Mouse (Mus musculus) neutrophil, adult 5-6 weeks (primary cell): Measurements from ENCODE around the gene Nfe2l2. TPM values are rescaled to one million over a fixed set of nuclear protein-coding genes. Genes with fewer than 3 reads are reported as not detected.

ENCODE experiments used
- ATAC-seq: fragments of 151-379, 151-347 bp; 2 replicates; pipeline ENCODE4 v1.8.0; 2017; ENCODE audit warnings: mild to moderate bottlenecking, moderate TSS enrichment; ENCODE audit not compliant: insufficient number of reproducible peaks, poor library complexity, low FRiP score, severe bottlenecking; ENCODE audit errors: extremely low read depth
- total RNA-seq: library from RNA; stranded (forward); fragments of 200-1000 nt; gene quantifications from 2 replicates; pipeline ENCODE4 v1.2.3, GENCODE M21; 2017

Gene Nfe2l2
- 138 and 142 TPM in 2 replicates for total RNA-seq

DNA sequence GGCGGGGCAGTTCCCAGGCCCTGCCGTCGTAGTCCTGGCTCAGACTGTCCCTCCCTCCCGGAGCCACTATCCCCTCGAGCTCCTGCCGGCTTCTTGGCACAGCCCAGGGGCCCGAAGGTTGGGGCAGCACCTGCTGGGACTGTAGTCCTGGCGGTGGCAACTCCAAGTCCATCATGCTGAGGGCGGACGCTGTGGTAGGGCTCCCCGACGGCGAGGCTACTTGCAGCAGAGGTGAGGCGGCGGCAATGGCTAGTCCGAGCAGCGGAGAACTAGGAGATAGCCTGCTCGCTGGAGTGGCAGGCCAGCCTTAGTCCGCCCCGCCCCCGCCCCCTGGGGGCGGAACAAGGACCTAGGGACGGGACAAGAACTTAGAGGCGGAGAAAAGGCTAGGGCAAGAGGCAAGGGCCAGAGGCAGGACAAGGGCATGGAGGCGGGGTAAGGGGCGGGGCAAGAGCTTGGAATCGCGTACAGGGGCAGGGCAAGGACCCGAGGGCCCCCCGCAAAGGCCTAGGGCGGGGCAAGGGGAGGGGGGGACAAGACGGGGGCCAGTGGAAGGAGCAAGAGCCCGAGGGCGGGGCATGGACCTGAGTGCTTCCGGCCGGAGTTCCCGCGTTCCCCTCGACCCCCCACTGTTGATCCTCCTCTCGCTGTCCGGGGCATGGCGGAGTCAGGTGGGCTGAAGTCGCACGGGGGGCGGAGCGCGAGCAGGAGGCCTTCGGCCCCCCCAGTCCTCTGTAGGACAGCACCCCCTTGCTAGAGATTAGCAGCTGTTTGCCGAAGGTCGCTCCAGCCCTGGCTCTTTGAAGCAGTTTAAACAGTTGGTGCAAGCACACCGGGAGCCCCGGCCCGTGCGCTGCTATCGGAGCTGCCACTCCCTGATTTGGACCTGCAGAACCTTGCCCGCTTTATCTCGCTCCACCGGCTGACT, at the start of gene Nfe2l2:
Gene Nfe2l2 (minus strand): TSS at position 408 of the 928 bp plus-strand sequence.
- ATAC-seq: peak; percentile 87

DNA sequence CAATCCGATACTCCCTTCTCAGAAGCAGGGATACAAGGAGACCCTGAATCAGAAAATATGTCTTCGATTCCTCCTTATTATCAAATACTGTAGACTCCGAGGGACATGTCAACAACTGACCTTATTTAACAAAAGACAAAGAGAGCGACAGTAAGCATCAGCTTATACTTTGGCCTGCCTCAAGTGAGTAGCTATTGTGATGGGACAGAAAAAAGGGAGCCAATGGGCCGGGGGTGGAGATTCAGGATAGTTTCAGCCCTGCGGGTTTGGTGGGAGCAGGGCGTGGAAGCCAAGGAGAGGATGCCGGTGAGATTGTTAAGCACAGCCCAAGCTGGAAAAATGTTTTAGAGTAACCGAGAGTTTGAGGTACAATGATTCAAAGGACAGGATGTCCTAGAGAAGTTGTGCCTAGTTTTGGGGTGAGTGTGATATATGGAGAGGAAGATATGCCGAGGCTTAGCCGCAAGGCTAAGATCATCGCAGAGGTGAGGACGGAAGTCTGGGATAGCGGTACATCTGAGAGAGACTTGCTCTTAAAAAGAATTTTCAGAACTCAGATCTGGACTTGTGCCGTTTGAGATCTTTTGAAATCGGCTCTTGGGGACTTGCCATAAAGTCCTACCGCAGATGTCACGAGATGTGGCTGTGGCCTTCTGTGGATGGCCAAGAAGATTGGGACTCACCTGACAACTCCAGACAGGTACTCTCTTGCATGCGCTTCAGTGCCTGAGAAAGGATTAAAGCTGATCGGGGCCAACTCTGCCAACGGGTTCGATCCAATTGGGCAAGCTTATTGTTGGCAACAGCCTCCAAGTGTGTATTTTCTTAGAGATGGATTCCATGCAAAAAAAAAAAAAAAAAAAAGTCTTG, 48.1 kb upstream of the Nfe2l2 start:
- ATAC-seq: no peak

DNA sequence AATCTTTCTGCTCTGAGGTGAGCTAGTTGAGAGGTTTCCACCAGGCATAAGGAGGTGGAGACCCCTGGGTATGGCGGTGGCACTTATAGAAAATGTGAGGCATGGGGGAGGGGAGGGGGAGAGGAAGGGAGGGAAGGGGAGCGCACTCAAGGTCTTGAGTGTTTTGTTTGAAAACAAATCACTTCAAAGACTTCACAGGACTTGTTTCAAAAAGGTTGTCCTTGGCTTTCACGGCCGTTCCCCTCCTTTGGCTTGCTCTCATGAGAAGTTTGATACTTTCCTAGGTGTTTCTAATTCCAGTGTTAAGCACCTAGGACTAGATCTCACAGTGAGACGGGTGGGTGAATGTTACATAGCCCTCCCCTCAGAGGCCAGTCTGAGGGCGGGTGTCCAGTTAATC, 47.5 kb upstream of the Nfe2l2 start:
- ATAC-seq: no peak

DNA sequence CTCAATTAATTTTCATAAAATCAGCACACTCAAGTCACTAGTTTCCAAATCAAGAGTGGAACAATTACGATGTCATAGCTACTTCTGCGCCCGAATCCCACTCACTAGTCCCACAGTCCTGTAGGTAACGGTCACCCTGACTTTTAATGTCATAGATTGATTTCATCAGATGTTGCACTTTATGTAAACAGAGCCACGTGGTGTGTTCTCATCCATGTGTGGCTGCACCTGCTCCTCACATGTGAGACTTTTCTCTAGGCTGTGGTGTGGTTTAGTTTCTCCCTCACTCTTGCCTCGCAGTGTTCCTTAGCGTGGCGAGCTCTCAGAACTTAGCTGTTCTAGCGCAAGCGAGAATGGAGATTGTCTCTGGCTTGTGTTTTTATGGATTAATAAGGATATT, 46.4 kb upstream of the Nfe2l2 start:
- no peak for ATAC-seq

DNA sequence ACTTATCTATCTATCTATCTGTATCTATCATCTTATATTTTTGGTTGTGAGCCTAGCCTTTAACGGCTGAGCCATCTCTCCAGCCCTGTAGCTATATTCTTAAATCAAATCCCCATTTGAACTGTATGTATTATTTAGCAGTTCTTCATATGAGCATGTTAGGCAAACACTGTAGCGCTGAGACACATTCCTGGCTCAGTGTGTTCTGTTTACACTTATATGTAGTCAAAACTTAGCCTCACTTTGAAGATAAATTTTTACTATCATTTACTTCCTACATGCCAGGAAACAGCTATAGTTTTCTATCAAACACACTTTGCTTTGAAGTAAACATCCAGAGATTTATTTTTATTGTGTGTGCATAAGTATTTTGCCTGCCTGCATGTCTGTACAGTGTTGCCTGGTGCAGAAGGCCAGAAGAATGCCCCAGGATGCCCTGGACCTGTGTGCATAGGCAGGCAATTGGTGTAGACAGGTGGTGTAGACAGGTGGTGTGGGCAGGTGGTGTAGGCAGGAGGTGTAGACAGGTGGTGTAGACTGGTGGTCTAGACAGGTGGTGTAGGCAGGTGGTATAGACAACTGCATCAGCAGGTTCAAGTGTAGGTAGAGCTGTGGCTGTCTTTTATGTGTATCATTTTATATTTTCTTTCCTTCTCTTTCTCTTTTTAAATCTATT, 45.7 kb upstream of the Nfe2l2 start:
- ATAC-seq: no peak

DNA sequence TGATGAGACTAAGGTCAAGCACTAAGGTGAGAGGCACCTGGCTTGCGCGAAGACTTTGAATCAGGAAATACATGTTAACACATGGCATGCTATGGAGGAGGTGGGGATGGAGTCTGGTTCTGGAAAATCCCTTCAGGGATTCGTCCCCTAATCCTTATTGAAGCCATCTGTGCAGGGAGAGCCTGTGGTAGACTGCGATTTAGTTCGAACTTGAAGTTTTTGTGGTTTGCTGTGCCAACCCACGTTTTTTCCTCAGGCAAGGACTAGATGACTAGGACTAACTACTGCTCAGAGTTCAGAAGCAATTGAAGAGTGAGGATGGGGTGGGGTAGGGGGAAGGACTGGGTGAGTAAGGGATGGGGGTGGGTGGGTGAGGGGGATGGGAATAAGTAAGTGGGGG, 44.4 kb upstream of the Nfe2l2 start:
- no peak for ATAC-seq

DNA sequence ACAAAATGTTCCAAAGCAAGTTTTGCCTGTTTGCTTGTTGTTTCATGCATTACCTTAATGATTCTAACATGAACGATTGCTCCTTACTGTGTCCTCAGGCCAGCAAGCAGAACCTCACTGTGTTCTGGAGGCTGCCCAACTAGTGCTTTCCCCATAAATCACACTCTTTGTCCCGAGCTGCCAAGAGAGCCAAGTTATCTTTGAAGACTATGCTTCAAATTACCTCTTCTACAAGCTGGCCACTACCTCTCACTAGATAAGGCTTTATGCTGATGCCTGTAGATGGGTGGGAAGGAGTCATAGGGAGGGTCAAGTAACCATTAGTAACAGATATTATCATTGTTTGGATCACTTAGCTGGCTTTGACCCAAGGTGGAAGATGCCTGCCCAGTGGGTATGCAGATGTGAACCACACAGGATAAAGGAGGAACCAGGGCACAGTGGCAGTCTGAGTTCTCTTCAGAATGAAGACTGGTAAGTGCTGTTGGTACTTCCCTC, 32.6 kb upstream of the Nfe2l2 start:
- ATAC-seq: peak; percentile 45; the same call in 1 of the 2 replicates

DNA sequence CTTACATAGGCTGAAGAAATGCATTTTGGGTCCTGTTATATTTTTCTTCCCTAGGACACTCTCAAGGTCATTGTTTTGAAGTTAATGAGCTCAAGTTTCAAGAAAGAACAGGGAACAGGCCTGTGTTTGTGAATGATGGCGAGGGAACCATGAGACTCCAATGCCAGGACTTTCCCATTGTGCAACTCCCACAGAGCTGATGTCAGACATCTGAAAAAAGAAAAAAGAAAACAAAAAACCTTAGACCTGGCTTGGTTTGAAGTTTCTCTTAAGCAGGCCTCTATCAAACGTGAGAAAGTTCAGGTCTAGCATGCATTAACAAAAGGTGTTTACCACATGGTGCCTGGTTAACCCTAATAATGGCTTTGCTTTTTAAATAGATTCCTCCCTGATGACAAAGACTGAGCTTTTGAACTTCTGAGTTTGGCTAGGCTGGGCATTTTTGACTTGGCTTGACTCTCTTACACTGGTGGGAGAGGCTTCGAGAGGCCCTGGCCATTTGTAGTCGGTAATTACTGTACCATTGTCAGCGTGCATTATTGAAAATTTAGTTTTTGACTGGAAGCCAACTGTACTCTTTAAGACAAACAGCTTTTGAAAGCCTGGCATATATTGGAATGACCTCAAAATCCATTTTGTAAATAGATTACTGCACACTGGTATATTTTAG, 29.9 kb upstream of the Nfe2l2 start:
- no peak for ATAC-seq

DNA sequence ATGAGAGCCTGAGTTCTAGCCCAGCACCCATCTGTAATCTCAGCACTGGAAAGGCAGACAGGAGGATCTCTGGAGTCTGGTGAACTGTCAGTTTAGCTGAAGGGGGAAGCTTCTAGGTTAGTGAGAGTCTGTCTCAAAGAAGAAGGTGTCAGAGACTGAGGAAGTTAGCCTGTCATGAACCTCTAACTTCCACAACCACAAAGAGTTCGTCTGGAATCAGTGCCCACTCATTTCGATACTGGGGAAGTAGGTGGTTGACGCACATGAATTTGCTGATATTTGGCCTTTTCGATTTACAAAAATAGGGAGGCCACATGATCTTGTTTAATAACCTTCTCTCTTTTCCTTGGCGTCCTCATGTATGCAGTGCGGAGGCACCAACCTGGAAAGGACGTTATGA, 28.7 kb upstream of the Nfe2l2 start:
- ATAC-seq: peak; percentile 34; the same call in 1 of the 2 replicates

DNA sequence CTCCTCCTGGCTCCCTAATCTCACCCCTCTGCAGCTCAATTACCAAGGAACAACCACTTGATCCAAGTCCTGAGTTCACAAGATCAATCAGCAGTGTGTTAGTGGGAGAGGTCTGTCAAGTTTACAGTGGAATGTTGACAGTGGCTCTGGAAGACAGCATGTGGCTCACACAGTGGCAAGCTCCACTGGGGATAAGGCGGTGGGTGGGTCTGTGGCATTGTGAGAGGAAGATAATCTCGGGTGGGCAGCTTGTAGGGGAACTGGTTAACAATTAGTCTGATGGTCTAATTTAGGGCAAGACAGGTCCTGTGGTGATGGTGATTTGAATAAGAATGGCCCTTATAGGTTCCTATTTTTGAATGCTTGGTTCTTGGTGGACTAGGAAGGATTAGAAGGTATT, 27.5 kb upstream of the Nfe2l2 start:
- no peak for ATAC-seq

DNA sequence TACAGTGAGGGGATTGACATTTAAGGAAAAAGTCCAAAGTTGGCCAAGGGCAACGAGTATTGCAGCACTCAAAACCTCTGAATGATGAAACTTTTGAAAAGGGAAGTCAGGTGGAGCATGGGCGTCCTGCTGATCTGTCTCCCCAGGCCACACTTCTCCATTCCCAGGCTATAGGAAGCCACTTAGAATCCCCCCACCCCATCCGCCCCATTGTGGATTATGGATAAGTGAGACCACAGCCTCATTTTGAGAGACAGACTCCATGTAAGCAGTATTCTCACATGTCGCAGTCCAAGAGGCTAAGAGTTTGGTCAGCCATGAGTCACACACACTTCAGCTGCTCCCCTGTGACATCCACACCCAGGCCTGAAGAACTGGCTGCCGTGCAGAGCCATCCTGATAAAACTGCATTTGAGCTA, 26.8 kb upstream of the Nfe2l2 start:
- ATAC-seq: peak; percentile 77

DNA sequence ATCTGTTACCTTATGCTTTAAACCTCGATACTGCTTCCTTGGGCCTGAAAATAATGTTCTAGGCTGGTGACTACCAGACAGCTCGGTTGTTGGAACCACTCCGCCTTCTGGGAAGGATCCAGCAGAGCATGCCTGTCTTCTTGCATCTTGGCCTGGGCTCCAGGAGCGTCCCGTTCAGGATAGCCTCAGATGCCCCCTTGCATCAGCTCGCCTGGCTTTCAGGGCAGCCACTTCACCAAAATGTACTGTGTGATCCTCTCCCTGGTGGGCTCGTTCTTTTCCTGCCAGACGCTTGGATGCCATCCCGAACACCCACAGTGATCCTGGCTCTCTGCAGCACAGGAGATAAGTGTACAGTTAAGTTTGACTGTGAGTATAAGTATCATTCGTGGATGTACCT, 25.6 kb upstream of the Nfe2l2 start:
- no peak for ATAC-seq

DNA sequence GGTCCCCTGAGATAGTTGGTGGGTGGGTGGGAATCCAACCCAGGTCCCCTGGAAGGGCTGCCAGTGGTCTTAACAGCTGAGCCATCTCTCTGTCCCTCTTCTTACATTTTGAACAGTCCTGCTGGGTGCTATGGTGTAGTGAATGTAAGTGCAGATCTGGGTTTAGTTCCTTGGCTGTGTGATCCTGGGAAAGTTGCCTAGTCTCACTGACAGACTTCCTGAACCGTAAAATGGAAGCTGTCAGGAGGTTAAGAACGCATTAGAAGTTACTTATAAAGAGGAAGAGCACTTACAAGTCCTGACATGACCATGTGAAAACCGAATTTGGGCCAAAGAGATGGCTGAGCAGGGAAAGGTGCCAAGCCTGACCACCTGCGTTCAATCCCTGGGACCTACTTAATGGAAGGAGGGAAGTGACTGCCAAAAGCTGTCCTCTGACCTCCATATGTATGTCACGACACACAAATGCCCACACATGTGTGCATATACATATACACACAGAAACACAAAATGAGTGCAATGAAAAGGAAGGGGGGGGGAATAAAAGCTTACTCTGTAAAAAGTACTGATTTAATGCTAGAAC, 20.5 kb upstream of the Nfe2l2 start:
- no peak for ATAC-seq

DNA sequence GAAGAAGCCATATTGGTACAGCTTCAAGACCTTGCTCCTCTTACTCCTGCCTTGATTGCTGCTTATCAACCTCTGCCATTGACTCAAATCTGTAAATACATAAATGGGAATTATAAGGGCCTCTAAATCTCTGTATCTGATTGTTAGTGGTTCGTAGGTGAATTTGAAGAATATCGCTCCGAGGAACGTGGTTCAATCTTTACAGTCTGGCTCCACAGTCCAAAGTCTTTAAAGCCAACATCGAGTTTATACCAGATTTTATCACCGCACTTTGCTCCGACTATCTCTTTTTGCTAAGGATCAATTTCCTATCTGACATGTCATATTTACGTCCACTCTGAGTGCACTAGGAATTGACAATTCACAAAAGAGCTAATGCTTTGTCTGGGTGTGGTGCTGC, 19.0 kb upstream of the Nfe2l2 start:
- ATAC-seq: no peak

DNA sequence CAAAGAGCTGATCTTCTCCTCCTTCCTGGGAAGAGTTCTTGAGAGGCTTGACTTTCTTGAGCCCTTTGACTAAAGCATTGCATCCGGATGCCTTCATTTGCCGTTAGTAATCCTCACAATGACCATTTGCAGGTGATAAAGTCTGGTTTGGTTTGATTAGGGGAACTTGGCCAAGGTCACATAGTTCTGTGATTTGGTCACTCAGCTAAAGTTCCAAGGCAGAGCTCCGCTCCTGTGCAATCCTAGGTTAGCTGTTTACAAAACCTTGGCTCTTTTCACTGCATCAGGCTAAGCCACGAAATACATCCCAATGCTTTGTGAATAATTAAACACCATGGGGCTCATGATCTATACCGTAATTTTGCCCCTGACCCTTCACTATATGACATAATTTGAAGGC, 18.5 kb upstream of the Nfe2l2 start:
- no peak for ATAC-seq

DNA sequence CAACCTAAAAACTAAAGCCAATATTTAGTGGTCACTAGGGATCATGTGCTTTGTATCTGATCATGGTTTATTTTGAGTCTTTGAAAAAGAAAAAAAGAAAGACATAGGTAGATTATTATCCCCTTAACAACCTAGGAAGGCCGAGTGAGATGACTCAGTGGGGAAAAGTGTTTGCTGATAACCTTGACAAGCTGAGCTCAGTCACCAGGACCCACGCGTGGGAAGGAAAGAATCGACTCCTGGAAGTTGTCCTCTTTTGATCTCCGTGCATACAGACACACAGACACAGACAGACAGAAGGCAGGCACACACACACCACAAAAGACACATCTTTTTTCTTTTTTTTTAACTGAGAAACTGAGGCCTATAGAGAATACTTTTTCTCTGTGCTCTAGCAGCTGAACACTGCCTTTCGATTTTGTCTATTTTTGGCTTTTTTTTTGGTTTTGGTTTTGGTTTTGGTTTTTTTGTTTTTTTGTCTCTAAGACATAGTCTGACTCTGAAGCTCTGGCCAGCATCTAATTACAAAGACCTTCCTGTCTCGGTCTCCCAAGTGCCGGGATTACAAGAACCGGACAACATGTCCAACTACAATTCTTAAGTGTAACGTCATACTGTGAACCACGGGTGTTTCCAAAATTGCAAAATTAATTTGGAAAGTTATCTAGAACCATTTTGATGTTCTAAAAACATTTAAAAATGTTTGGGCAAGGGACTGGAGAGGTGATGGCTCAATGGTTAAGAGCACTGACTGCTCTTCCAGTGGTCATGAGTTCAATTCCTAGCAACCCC, 16.0 kb upstream of the Nfe2l2 start:
- ATAC-seq: no peak

DNA sequence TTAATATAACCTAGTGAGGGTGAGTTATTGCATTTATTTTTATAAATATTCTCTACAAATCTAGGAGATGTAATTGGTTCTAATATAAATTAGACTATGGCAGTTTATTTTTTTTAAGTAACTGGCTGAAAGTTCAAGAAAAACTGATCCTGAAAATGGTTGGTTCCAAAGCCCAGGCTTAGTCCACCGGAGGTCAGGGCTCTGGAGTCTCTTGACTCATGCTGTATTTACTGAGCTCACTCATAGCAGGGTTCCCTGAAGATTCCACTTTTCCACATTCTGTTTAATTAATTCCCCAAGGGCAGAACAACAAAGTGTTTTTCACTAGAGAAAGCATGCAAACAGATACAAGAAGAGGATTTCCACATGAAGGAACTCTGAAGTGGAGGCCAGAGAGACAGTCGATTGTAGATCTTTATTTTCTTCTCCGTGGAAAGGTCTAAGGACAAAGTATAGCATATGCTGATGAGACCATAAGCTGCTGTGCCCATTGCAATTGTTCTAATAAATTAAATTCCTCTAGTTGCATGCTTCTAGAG, 15.0 kb upstream of the Nfe2l2 start:
- no peak for ATAC-seq
